Mouse (Mus musculus): Measurements from ENCODE around the gene Washc3.

The Washc3 gene

DNA sequence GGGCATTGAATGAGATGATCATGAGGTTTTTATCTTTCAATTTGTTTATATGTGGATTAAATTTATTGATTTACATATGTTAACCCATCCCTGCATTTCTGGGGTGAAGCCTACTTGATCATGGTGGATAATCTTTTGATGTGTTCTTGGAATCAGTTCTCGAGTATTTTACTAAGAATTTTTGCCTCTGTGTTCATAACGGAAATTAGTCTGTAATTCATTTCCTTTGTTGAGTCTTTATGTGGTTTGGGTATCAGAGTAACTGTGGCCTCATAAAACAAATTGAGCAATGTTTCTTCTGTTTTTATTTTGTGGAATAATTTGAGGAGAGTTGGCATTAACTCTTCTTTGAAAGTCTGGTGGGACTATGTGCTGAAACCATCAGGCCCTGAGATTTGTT lies 54.7 kb downstream of the Washc3 start:
- DNase-seq (ENCODE audit: extremely low read depth, low read depth), result no peak

DNA sequence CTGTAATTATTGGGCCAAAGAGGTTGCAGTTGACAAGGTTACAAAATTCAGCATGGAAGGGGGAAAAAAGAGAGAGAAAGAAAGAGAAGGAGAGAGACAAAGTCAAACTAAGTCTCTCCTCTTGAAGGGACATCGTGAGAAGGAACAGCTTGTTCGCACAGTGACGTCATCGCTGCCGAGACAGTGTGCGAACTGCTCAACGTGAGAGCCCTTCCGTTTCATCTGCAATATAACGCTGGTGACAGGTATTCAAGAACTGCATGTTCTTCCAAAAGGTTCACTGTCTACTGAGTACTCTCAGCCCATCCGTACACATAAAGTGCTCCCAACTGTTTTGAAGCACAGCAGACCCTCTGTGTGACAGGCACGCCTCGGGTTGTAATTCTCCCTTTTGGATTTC lies 59.4 kb downstream of the Washc3 start:
- DNase-seq (ENCODE audit: extremely low read depth, low read depth), result no peak

DNA sequence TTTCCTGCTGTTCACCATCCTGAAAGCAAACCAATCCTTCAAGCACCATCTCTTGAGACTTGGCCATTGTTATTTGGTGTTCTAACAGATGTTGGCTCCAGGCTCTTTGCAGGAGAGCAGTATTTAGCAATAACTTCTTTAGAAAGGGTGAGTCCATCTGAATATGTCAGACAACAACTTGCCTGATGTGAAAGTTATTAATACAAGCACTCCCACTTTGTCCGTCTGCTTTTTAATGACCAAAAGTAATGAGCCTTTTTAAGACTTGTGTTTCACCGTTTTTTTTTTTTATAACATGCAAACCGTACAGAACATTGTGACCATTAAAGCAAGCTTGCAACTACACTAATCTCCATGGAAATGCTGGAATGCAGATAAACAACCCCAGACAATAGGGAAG lies 60.3 kb downstream of the Washc3 start:
- DNase-seq (ENCODE audit: extremely low read depth, low read depth), result no peak

DNA sequence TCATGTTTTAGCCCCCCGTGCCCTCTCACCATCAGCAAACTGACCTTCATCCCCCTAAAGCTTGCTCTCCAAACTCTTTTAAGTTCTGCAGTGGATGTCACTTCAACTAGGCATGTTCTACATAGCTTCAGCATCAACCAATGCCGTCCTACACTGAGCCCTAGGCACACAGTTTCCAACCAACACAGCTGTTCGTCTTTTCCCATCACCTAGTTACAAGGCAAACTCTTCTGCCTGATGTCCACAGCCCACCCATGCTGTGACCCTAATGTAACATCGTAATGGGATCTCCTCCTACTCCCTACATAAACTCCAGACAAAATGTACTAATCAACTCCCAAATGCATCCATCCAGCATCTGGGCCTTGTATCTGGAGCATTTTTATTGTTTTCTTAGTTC lies 62.5 kb downstream of the Washc3 start:
- DNase-seq (ENCODE audit: extremely low read depth, low read depth), result no peak

DNA sequence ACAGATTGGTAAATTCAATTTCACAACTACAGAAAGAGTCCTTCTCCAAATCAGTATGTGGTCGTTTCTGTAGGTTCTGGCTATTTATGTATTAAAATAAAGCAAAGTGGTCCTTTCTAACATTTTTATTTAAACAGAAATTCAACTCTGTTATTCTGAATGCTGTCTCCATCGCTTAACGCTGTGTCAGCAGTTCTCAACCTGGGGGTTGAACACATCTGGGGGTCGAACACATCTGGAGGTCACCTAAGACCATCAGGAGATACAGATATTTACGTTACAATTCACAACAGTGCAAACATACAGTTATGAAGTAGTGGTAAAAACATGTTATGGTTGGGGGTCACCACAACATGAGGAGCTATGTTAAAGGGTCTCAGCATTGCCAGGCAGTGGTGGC lies 73.2 kb downstream of the Washc3 start:
- no peak for DNase-seq (ENCODE audit: extremely low read depth, low read depth)

DNA sequence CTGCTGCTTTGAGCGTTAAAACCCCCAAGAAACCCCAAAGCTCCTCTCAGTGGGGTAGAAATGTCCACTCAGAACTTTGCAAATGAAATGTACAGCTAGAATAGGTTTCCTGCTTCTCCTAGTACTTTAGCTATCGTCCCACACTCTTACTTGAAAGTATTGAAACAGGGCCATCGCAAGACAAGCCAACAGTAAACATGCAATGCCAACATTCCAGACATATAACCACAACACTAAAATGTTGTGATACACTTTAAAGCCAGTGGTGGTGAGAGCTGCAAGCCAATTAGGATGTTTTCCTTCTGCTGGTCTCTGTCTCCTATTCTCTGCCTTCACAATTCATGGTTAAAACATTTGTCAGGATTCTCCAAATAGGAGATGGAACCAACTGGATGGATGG lies 80.8 kb downstream of the Washc3 start:
- DNase-seq (ENCODE audit: extremely low read depth, low read depth), result no peak

DNA sequence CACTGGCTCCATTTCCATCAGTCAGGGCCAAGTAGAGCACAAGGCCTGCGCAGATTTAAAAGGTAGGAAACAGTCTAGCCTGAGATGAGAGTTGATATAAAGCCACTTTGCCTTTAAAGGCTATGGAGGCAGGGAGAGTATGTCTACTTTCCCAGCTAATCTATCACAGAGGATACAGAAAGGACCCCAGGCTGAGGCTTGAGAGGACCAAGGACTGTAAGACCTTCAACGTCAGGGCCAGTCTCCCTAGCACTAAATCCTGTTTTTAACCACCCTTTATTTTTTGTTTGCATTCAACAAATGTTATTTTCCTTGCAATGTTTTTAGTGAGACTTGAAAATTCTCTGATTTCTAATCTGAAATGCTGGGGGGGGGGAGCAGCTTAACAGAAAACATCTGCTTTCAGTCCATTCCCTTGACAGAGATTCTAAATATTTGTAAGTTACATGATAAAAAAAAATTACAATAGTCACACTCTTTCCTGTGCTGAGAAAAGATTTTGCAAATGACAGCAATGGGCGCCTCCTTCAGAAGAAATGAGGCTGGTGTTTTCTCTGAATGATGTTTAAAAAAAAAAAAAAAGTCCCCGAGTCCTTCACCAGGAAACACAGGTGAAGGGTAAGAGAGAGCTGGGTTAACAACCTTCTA lies 83.6 kb downstream of the Washc3 start:
- no peak for DNase-seq (ENCODE audit: extremely low read depth, low read depth)

DNA sequence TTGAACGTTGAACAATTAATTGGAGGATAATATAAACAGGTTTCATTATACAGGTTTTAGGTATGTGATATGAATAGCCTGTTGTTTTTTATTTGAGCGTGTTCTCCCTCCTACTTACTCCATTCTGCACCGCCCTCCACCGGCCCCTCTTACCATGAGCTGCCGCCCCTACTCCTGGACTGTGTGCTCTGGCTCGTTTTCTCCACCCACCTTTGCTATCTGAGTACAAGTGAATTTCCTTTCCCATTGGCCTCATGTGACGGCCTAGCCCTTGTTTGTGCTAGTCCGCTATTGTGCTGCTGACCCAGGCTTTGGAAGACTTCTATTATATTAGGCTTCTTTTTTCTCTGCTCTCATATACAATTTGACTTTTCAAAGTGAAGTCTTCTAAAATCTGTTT lies 86.4 kb downstream of the Washc3 start:
- no peak for DNase-seq (ENCODE audit: extremely low read depth, low read depth)

DNA sequence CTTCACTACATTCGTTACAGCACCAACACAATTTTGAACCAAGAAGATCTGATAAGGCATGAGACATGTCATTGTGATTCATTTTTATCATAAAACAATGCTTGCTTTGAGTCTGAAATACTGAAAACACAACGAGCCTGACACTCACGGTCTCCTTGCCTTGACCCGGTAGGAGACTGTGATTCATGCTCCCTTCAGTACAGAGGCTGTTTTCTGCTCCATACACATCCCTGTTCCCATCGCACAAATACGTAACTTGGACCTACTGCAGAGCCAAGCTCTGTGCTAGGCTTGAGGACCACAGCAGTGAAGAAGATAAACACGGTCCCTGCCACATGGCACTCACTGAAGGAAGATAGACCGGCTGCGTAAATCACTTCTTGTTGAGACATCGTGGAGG lies 87.2 kb downstream of the Washc3 start:
- no peak for DNase-seq (ENCODE audit: extremely low read depth, low read depth)

DNA sequence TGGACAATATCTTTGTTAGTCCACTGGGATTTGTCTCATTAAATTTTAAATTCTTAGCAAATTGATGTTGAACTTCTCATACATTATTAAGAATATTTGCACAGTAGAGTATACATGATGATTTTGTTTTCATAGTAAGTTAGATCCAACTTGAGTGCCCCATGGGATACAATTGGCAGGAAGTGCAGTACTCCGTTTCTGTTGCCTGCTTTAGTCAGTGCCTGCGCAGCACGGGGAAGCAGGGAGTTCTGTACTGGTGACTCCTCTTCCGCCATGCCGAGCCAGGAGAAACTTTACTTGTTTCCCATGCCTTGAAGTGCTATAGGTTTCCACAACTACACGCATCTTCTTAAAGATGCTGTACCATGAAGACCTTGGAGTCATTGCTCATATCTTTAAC lies 94.2 kb downstream of the Washc3 start:
- no peak for DNase-seq (ENCODE audit: extremely low read depth, low read depth)
